Mouse (Mus musculus) kidney, adult 8-10 months (tissue): ENCODE measurements at regions not wholly inside any gene's neighbourhood (a gene's known extent, or its start where the extent isn't known, plus 50 kb on each side); places are given as distances from the start of the nearest gene placed in this dataset.

ENCODE experiments used
- DNase-seq, 2 experiments: peaks; one replicate each; pipeline ENCODE4 v3.0.0; 2022

GRCm38 (mm10) chr7:35948794-35949193 lies 146.0 kb upstream of the Zfp507 start:
- DNase-seq: no peak

GRCm38 (mm10) chr7:35948389-35948788 lies 145.6 kb upstream of the Zfp507 start:
- peak; percentile 11 to 14 for DNase-seq

GRCm38 (mm10) chr7:35941086-35941485 lies 138.3 kb upstream of the Zfp507 start:
- DNase-seq: no peak

GRCm38 (mm10) chr7:35938123-35938869 lies 135.5 kb upstream of the Zfp507 start:
- no peak for DNase-seq

GRCm38 (mm10) chr7:35926749-35927148 lies 123.9 kb upstream of the Zfp507 start:
- no peak for DNase-seq

- no peak for DNase-seq
Measured at GRCm38 (mm10) chr7:35922582-35922981, 119.8 kb upstream of the Zfp507 start.

GRCm38 (mm10) chr7:35920884-35921283 lies 118.1 kb upstream of the Zfp507 start:
- no peak for DNase-seq

GRCm38 (mm10) chr7:35920194-35920609 lies 117.4 kb upstream of the Zfp507 start:
- DNase-seq: peak in 1 of 2 experiments; percentile 18

- DNase-seq: no peak
Measured at GRCm38 (mm10) chr7:35910109-35910706, 107.4 kb upstream of the Zfp507 start.

- peak; percentile 23 to 57 for DNase-seq
Measured at GRCm38 (mm10) chr7:35901942-35902381, 99.2 kb upstream of the Zfp507 start.

- no peak for DNase-seq
Measured at GRCm38 (mm10) chr7:35898701-35899445, 96.1 kb upstream of the Zfp507 start.

GRCm38 (mm10) chr7:35893292-35893691 lies 90.5 kb upstream of the Zfp507 start:
- DNase-seq: no peak

- DNase-seq: no peak
Measured at GRCm38 (mm10) chr7:35886051-35886450, 83.2 kb upstream of the Zfp507 start.

- peak; percentile 21 to 67 for DNase-seq
Measured at GRCm38 (mm10) chr7:35879755-35880304, 77.0 kb upstream of the Zfp507 start.

GRCm38 (mm10) chr7:35878164-35878563 lies 75.4 kb upstream of the Zfp507 start:
- DNase-seq: no peak

- no peak for DNase-seq
Measured at GRCm38 (mm10) chr7:35861049-35861448, 58.2 kb upstream of the Zfp507 start.

- DNase-seq: peak; percentile 4 to 35
Measured at GRCm38 (mm10) chr7:35859601-35860000, 56.8 kb upstream of the Zfp507 start.

- DNase-seq: no peak
Measured at GRCm38 (mm10) chr7:35857693-35858092, 54.9 kb upstream of the Zfp507 start.
